Mouse (Mus musculus) forebrain, embryonic 15.5 days (tissue): ENCODE results near the gene Kat7. TPM values are rescaled to one million over a fixed set of nuclear protein-coding genes. Genes with fewer than 3 reads are reported as not detected.

Experiments used
- ATAC-seq: fragments of 200-750 bp; cut with Nextera tagmentation; replicated peaks from 2 replicates; pipeline ENCODE4 v1.8.0; 2017; ENCODE audit warnings: mild to moderate bottlenecking, moderate TSS enrichment, moderate library complexity
- H3K27ac ChIP-seq: fragments of 300-500 bp; sonication (generic); replicated peaks from 2 replicates; pipeline ENCODE4 v1.5.1; 2015; ENCODE audit warnings: mild to moderate bottlenecking, inconsistent platforms
- H3K27me3 ChIP-seq: fragments of 300-500 bp; sonication (generic); 2 replicates; pipeline ENCODE4 v1.6.1; 2015; ENCODE audit warnings: inconsistent platforms
- H3K36me3 ChIP-seq: fragments of 300-500 bp; sonication (generic); 2 replicates; pipeline ENCODE4 v1.6.1; 2015; ENCODE audit warnings: mild to moderate bottlenecking, inconsistent platforms
- H3K4me1 ChIP-seq: fragments of 300-500 bp; sonication (generic); 2 replicates; pipeline ENCODE4 v1.6.1; 2015; ENCODE audit warnings: inconsistent platforms
- H3K4me2 ChIP-seq: fragments of 300-500 bp; sonication (generic); replicated peaks from 2 replicates; pipeline ENCODE4 v1.6.1; 2015; ENCODE audit warnings: mild to moderate bottlenecking, inconsistent platforms
- H3K4me3 ChIP-seq: fragments of 300-500 bp; sonication (generic); 2 replicates; pipeline ENCODE4 v1.5.1; 2015; ENCODE audit warnings: mild to moderate bottlenecking, inconsistent platforms
- H3K9ac ChIP-seq: fragments of 300-500 bp; sonication (generic); replicated peaks from 2 replicates; pipeline ENCODE4 v1.6.1; 2015; ENCODE audit warnings: mild to moderate bottlenecking, inconsistent platforms
- H3K9me3 ChIP-seq: fragments of 300-500 bp; sonication (generic); 2 replicates; pipeline ENCODE4 v1.6.1; 2016; ENCODE audit warnings: inconsistent platforms
- WGBS: fragments of 180-500 bp; shearing (Covaris S2); methylation state at CpG from one replicate; pipeline ENCODE4 v1.1.7; 2015; ENCODE audit warnings: mixed read lengths; 5-methylcytosine and 5-hydroxymethylcytosine counted together
- polyA plus RNA-seq: library from polyadenylated mRNA; unstranded; fragments of >200 nt; fragmentation: Nextera tagmentation; extraction: Ambion mirVana; gene quantifications from 2 replicates; pipeline ENCODE4 v1.2.1, GENCODE M21; 2015

Kat7 gene
- polyA plus RNA-seq, 1 experiment from 2014 or later = 75.7 TPM

- H3K27ac ChIP-seq = no peak overlapping the region
- no peak overlapping the region for H3K4me2 ChIP-seq
- 58% methylated on average over 4 of the region's 4 CpGs for WGBS
- peaks cover 6% of the 10 kb centered on the region; the same call in 1 of the 2 replicates for H3K4me1 ChIP-seq
- no peak for ATAC-seq
- no peak overlapping the region for H3K4me3 ChIP-seq
- no peaks in the 10 kb centered on the region for H3K27me3 ChIP-seq
- H3K36me3 ChIP-seq = no peaks in the 10 kb centered on the region
- H3K9me3 ChIP-seq = no peaks in the 10 kb centered on the region
- H3K9ac ChIP-seq = no peak overlapping the region
Measured at GRCm38 (mm10) chr11:95264455-95265013, 45.5 kb downstream of the Kat7 start.

- no peak overlapping the region; the same call in 1 of the 2 replicates for H3K27ac ChIP-seq
- H3K4me3 ChIP-seq = no peak overlapping the region
- WGBS = 9% methylated on average over 11 of the region's 11 CpGs
Measured at GRCm38 (mm10) chr11:95263816-95264454, 46.1 kb downstream of the Kat7 start.

GRCm38 (mm10) chr11:95261178-95261751 is 48.8 kb downstream of the Kat7 start, which contains the start of gene Tac4:
Gene Tac4, plus strand, starts transcription at chr11:95261529.
- Histone ChIP-seq H3K4me1 (peaks cover 22% of the 10 kb centered on the region), H3K27ac (no peak within 1 kb of the TSS), H3K9me3 (no peaks in the 10 kb centered on the region), H3K4me2 (no peak within 1 kb of the TSS), H3K9ac (no peak within 1 kb of the TSS), H3K27me3 (no peaks in the 10 kb centered on the region), H3K4me3 (no peak within 1 kb of the TSS), H3K36me3 (no peaks in the 10 kb centered on the region)
- 74% methylated on average over 5 of the region's 5 CpGs for WGBS
- ATAC-seq = no peak

More at GRCm38 (mm10) chr11:95263816-95264454, 46.1 kb downstream of the Kat7 start:
- Histone ChIP-seq H3K4me2 (no peak overlapping the region), H3K36me3 (no peaks in the 10 kb centered on the region), H3K9me3 (no peaks in the 10 kb centered on the region), H3K9ac (no peak overlapping the region), H3K27me3 (no peaks in the 10 kb centered on the region), H3K4me1 (peaks cover 11% of the 10 kb centered on the region)
- ATAC-seq = no peak

GRCm38 (mm10) chr11:95259088-95259849 is 50.8 kb downstream of the Kat7 start:
- under 1% methylated on average over 73 of the region's 73 CpGs for WGBS

GRCm38 (mm10) chr11:95258490-95258889 is 51.6 kb downstream of the Kat7 start:
- under 1% methylated on average over 26 of the region's 26 CpGs for WGBS
- no peaks in the 10 kb centered on the region for H3K9me3 ChIP-seq
- ATAC-seq = no peak
- H3K4me3 ChIP-seq = peak overlapping the region; percentile 51
- no peaks in the 10 kb centered on the region for H3K36me3 ChIP-seq
- peak overlapping the region; percentile 60 for H3K9ac ChIP-seq
- H3K27me3 ChIP-seq = no peaks in the 10 kb centered on the region
- peaks cover 16% of the 10 kb centered on the region for H3K4me1 ChIP-seq
- H3K27ac ChIP-seq = no peak overlapping the region
- H3K4me2 ChIP-seq = peak overlapping the region; percentile 91

More at GRCm38 (mm10) chr11:95259088-95259849, 50.8 kb downstream of the Kat7 start:
- H3K4me3 ChIP-seq = peak overlapping the region; percentile 51
- no peaks in the 10 kb centered on the region for H3K9me3 ChIP-seq
- H3K27me3 ChIP-seq = no peaks in the 10 kb centered on the region
- H3K27ac ChIP-seq = no peak overlapping the region
- peak; percentile 64 for ATAC-seq
- no peaks in the 10 kb centered on the region for H3K36me3 ChIP-seq
- peaks cover 22% of the 10 kb centered on the region for H3K4me1 ChIP-seq
- peak overlapping the region; percentile 60 for H3K9ac ChIP-seq
- peak overlapping the region; percentile 91 for H3K4me2 ChIP-seq

GRCm38 (mm10) chr11:95257930-95258329 is 52.1 kb downstream of the Kat7 start:
- Histone ChIP-seq H3K4me1 (peaks cover 16% of the 10 kb centered on the region), H3K9ac (no peak overlapping the region), H3K27me3 (no peaks in the 10 kb centered on the region), H3K36me3 (no peaks in the 10 kb centered on the region), H3K4me2 (peak overlapping the region; percentile 91; the same call in 1 of the 2 replicates), H3K27ac (no peak overlapping the region), H3K4me3 (no peak overlapping the region), H3K9me3 (no peaks in the 10 kb centered on the region)
- 57% methylated on average over 4 of the region's 4 CpGs for WGBS
- ATAC-seq = no peak

- Histone ChIP-seq H3K9me3 (no peaks in the 10 kb centered on the region), H3K9ac (no peak overlapping the region), H3K4me2 (no peak overlapping the region), H3K27me3 (no peaks in the 10 kb centered on the region), H3K4me3 (no peak overlapping the region), H3K4me1 (peaks cover 16% of the 10 kb centered on the region), H3K27ac (no peak overlapping the region), H3K36me3 (no peaks in the 10 kb centered on the region)
- ATAC-seq = no peak
- WGBS = 84% methylated on average over 6 of the region's 6 CpGs
Measured at GRCm38 (mm10) chr11:95255747-95256146, 54.3 kb downstream of the Kat7 start.

- Histone ChIP-seq H3K4me3 (no peak overlapping the region), H3K4me2 (no peak overlapping the region), H3K4me1 (peaks cover 13% of the 10 kb centered on the region), H3K36me3 (no peaks in the 10 kb centered on the region), H3K27ac (no peak overlapping the region), H3K9ac (no peak overlapping the region), H3K27me3 (no peaks in the 10 kb centered on the region), H3K9me3 (no peaks in the 10 kb centered on the region)
- no peak for ATAC-seq
- 77% methylated on average over 8 of the region's 8 CpGs for WGBS
Measured at GRCm38 (mm10) chr11:95254165-95254564, 55.9 kb downstream of the Kat7 start.

GRCm38 (mm10) chr11:95252104-95252503 is 57.9 kb downstream of the Kat7 start:
- WGBS = 85% methylated on average over 6 of the region's 6 CpGs
- Histone ChIP-seq H3K9ac (no peak overlapping the region), H3K36me3 (no peaks in the 10 kb centered on the region), H3K27me3 (no peaks in the 10 kb centered on the region), H3K4me3 (no peak overlapping the region), H3K27ac (no peak overlapping the region), H3K4me1 (0 out of 2 replicates have a peak, but pooled peaks cover under 1% of the 10 kb centered on the region), H3K9me3 (no peaks in the 10 kb centered on the region), H3K4me2 (no peak overlapping the region)
- no peak for ATAC-seq

- WGBS = 5% methylated on average over 11 of the region's 11 CpGs
Measured at GRCm38 (mm10) chr11:95251295-95251694, 58.8 kb downstream of the Kat7 start.

GRCm38 (mm10) chr11:95250110-95250509 is 59.9 kb downstream of the Kat7 start:
- Histone ChIP-seq H3K36me3 (no peaks in the 10 kb centered on the region), H3K4me3 (no peak overlapping the region), H3K27me3 (no peaks in the 10 kb centered on the region), H3K4me1 (0 out of 2 replicates have a peak, but pooled peaks cover 3% of the 10 kb centered on the region), H3K27ac (no peak overlapping the region), H3K9ac (no peak overlapping the region), H3K4me2 (no peak overlapping the region), H3K9me3 (no peaks in the 10 kb centered on the region)
- ATAC-seq = no peak
- WGBS = 44% methylated on average over 10 of the region's 10 CpGs

More at GRCm38 (mm10) chr11:95251295-95251694, 58.8 kb downstream of the Kat7 start:
- Histone ChIP-seq H3K27me3 (no peaks in the 10 kb centered on the region), H3K36me3 (no peaks in the 10 kb centered on the region), H3K9ac (no peak overlapping the region), H3K4me3 (no peak overlapping the region), H3K4me2 (no peak overlapping the region), H3K27ac (no peak overlapping the region), H3K4me1 (0 out of 2 replicates have a peak, but pooled peaks cover 3% of the 10 kb centered on the region), H3K9me3 (no peaks in the 10 kb centered on the region)
- ATAC-seq = no peak

GRCm38 (mm10) chr11:95247065-95247464 is 63.0 kb downstream of the Kat7 start:
- Histone ChIP-seq H3K4me3 (no peak overlapping the region), H3K9me3 (no peaks in the 10 kb centered on the region), H3K9ac (no peak overlapping the region), H3K27me3 (no peaks in the 10 kb centered on the region), H3K4me2 (no peak overlapping the region), H3K4me1 (0 out of 2 replicates have a peak, but pooled peaks cover 3% of the 10 kb centered on the region), H3K36me3 (no peaks in the 10 kb centered on the region), H3K27ac (no peak overlapping the region)
- ATAC-seq = no peak
- 18% methylated on average over 14 of the region's 14 CpGs for WGBS
